Mouse (Mus musculus): ENCODE measurements at regions not wholly inside any gene's neighbourhood (a gene's known extent, or its start where the extent isn't known, plus 50 kb on each side); places are given as distances from the start of the nearest gene placed in this dataset.

DNA sequence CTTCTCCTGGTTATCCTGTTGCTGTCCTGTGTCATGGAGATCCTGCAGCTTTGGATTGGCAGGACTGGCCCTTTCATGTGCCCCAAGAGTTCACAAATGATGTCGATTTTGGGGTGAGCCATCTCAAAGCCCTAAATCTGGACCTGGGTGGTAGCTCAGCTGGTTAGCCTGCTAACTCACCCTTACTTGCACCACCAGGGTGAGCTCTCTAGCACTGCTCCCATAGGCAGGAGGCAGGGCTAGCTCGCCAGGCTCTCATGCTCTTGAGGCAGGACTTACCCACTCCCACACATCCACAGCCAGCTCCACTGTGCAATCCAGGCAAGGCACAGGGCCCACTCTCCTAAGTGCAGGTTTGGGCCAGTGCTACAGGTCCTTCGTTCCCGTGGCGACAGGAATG, 605.5 kb upstream of the Nrp1 start:
- Histone ChIP-seq H3K4me3 (ENCODE audit: control insufficient read depth in 1 of 2, insufficient read depth in 1 of 2, low read depth in 2 of 2, low read length in 2 of 2) (no peak overlapping the region), H3K9ac (ENCODE audit: control insufficient read depth, low read depth, low read length, poor library complexity, severe bottlenecking) (no peak overlapping the region), H3K4me1 (ENCODE audit: control insufficient read depth in 1 of 2, insufficient read depth in 2 of 2, low read length in 2 of 2) (no peaks in the 10 kb centered on the region), H3K27me3 (ENCODE audit: control insufficient read depth in 1 of 2, insufficient read depth in 2 of 2, low read length in 2 of 2) (no peaks in the 10 kb centered on the region), H3K27ac (ENCODE audit: control insufficient read depth, low read depth, low read length) (no peak overlapping the region), H3K36me3 (ENCODE audit: control insufficient read depth in 1 of 2, insufficient read depth in 2 of 2, low read length in 2 of 2) (no peaks in the 10 kb centered on the region), H3K9me3 (replicated peaks; ENCODE audit: insufficient read depth, low read length) (no peaks in the 10 kb centered on the region), H3K79me2 (ENCODE audit: control insufficient read depth, insufficient read depth, low read length, poor library complexity) (no peaks in the 10 kb centered on the region)
- no peak for TF ChIP-seq JUND (IDR thresholded peaks at IDR 0.05; ENCODE audit: low read depth, low read length)
- no peak for TF ChIP-seq ZMIZ1 (IDR thresholded peaks at IDR 0.05; ENCODE audit: low read depth, low read length)
- TF ChIP-seq ETS1 (IDR thresholded peaks at IDR 0.05; ENCODE audit: low read depth, low read length), result no peak
- TF ChIP-seq HCFC1 (IDR thresholded peaks at IDR 0.05; ENCODE audit: low read depth, low read length), result no peak
- TF ChIP-seq ZKSCAN1 (IDR thresholded peaks at IDR 0.05; ENCODE audit: low read depth, low read length), result no peak
- TF ChIP-seq MYB (IDR thresholded peaks at IDR 0.05; ENCODE audit: low read depth, low read length), result no peak
- TF ChIP-seq NRF1 (IDR thresholded peaks at IDR 0.05; ENCODE audit: insufficient read depth, low read depth, low read length, poor library complexity, severe bottlenecking), result no peak
- TF ChIP-seq SIN3A (IDR thresholded peaks at IDR 0.05; ENCODE audit: low read length), result no peak
- no peak for TF ChIP-seq USF2 (IDR thresholded peaks at IDR 0.05; ENCODE audit: borderline replicate concordance in 1 of 2, insufficient read depth in 1 of 2, low read depth in 1 of 2, low read length in 2 of 2)
- no peak for TF ChIP-seq GABPA (IDR thresholded peaks at IDR 0.05; ENCODE audit: low read depth, low read length)
- TF ChIP-seq USF1 (IDR thresholded peaks at IDR 0.05; ENCODE audit: low read depth, low read length), result no peak
- TF ChIP-seq CTCF (IDR thresholded peaks at IDR 0.05 in 2 of 3, conservative IDR thresholded peaks at IDR 0.05 in 1 of 3; ENCODE audit: control insufficient read depth in 1 of 3, insufficient read depth in 1 of 3, low read depth in 2 of 3, low read length in 3 of 3, poor library complexity in 1 of 3, severe bottlenecking in 1 of 3), result no peak
- TF ChIP-seq POLR2A (IDR thresholded peaks at IDR 0.05; ENCODE audit: control insufficient read depth in 1 of 2, insufficient read depth in 1 of 2, low read depth in 1 of 2, low read length in 2 of 2, poor library complexity in 1 of 2), result no peak
- TF ChIP-seq ZC3H11A (IDR thresholded peaks at IDR 0.05; ENCODE audit: low read depth, low read length), result no peak
- TF ChIP-seq RAD21 (IDR thresholded peaks at IDR 0.05; ENCODE audit: low read depth, low read length), result no peak
- TF ChIP-seq UBTF (IDR thresholded peaks at IDR 0.05; ENCODE audit: borderline replicate concordance, insufficient read depth, low read depth, low read length), result no peak
- TF ChIP-seq SMC3 (IDR thresholded peaks at IDR 0.05; ENCODE audit: low read depth, low read length), result no peak
- no peak for TF ChIP-seq CHD2 (IDR thresholded peaks at IDR 0.05; ENCODE audit: low read length)
- TF ChIP-seq RCOR1 (IDR thresholded peaks at IDR 0.05; ENCODE audit: low read depth, low read length), result no peak
- no peak for DNase-seq (ENCODE audit: low read depth, low spot score)

DNA sequence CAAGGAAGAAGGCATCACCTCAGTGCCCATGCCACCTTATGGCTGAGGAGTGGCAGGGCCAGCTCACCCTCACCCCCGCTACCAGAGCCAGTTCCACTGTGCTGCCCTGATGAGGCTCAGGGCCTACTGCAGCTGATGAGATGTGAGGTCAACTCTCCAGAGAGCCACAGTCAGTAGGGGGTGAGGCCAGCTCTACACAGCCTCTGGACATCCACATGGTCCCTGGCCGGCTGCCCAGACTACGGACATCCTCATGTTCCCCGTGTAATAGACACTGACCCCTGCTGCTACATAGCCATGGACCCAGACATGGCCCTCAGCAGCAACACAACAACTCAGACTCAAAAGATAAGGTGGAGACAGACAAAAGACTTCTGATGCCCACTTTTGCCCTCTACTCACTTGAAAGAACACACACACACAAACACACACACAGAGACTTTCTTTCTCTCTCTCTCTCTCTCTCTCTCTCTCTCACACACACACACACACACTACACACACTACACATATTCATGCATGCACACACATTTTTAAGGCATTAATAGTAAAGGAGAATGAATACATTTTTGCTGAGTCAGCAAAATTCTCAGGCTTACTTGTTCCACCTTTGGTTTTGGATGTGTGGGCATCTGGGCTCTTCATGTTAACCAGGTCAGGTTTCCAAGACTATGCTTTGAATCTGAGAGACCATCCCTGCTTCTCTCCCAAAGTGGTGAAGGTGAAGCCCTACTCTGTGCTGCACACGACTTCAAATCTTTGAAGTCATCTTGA, 604.4 kb upstream of the Nrp1 start:
- Histone ChIP-seq H3K27ac (ENCODE audit: control insufficient read depth, low read depth, low read length) (no peak overlapping the region), H3K36me3 (ENCODE audit: control insufficient read depth in 1 of 2, insufficient read depth in 2 of 2, low read length in 2 of 2) (no peaks in the 10 kb centered on the region), H3K4me1 (ENCODE audit: control insufficient read depth in 1 of 2, insufficient read depth in 2 of 2, low read length in 2 of 2) (no peaks in the 10 kb centered on the region), H3K27me3 (ENCODE audit: control insufficient read depth in 1 of 2, insufficient read depth in 2 of 2, low read length in 2 of 2) (no peaks in the 10 kb centered on the region), H3K79me2 (ENCODE audit: control insufficient read depth, insufficient read depth, low read length, poor library complexity) (no peaks in the 10 kb centered on the region), H3K9me3 (replicated peaks; ENCODE audit: insufficient read depth, low read length) (no peaks in the 10 kb centered on the region), H3K4me3 (ENCODE audit: control insufficient read depth in 1 of 2, insufficient read depth in 1 of 2, low read depth in 2 of 2, low read length in 2 of 2) (no peak overlapping the region), H3K9ac (ENCODE audit: control insufficient read depth, low read depth, low read length, poor library complexity, severe bottlenecking) (no peak overlapping the region)
- DNase-seq (ENCODE audit: low read depth, low spot score), result no peak
- TF ChIP-seq MYB (IDR thresholded peaks at IDR 0.05; ENCODE audit: low read depth, low read length) (no peak), CTCF (IDR thresholded peaks at IDR 0.05 in 2 of 3, conservative IDR thresholded peaks at IDR 0.05 in 1 of 3; ENCODE audit: control insufficient read depth in 1 of 3, insufficient read depth in 1 of 3, low read depth in 2 of 3, low read length in 3 of 3, poor library complexity in 1 of 3, severe bottlenecking in 1 of 3) (no peak), POLR2A (IDR thresholded peaks at IDR 0.05; ENCODE audit: control insufficient read depth in 1 of 2, insufficient read depth in 1 of 2, low read depth in 1 of 2, low read length in 2 of 2, poor library complexity in 1 of 2) (no peak), MAFK (IDR thresholded peaks at IDR 0.05; ENCODE audit: borderline replicate concordance, low read depth, low read length) (peak; percentile 97), MXI1 (IDR thresholded peaks at IDR 0.05; ENCODE audit: low read depth, low read length) (no peak), MAZ (IDR thresholded peaks at IDR 0.05; ENCODE audit: low read depth, low read length) (no peak), TAL1 (IDR thresholded peaks at IDR 0.05; ENCODE audit: low read length) (no peak)
